Mouse (Mus musculus): ENCODE measurements around the gene Tmem30c. TPM values are rescaled to one million over a fixed set of nuclear protein-coding genes. Genes with fewer than 3 reads are reported as not detected.

Tmem30c gene
- polyA plus RNA-seq, 1 experiment from 2014 or later = not detected

DNA sequence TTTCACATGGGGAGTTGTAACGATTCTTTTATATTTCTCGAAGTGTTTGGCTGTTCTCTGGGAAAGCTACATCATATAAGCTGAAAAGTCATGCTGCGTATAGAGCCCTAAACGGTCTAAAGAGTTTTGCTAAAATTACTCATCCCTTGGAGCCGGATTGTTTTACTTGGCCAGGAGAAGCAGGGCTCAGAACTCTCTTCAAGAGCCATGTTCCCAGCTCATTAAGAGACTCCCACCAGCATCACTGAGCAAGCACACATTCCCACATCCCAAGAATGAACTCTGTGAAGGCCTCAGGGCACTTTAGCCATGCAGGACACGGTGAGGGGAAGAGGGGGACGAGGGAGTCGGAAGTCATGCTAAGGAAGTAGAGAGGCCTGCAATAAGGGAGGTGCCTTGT is 36.4 kb upstream of the Tmem30c start:
- no peak for TF ChIP-seq CTCF (IDR thresholded peaks at IDR 0.05; ENCODE audit: low read depth)
- no peaks in the 10 kb centered on the region for H3K4me1 ChIP-seq (replicated peaks; ENCODE audit: insufficient read depth, low read length)
- H3K4me2 ChIP-seq (ENCODE audit: low read length) = no peak overlapping the region
- no peaks in the 10 kb centered on the region for H3K27me3 ChIP-seq (ENCODE audit: insufficient read depth, low read length)
- no peak overlapping the region for H3K4me3 ChIP-seq (replicated peaks; ENCODE audit: low read depth, low read length)
- DNase-seq (ENCODE audit: low spot score) (peak; percentile 57), ATAC-seq (replicated peaks; ENCODE audit: low FRiP score, low read depth) (no peak; the same call in 1 of the 2 replicates)
- 37% methylated on average over 8 of the region's 8 CpGs for WGBS
- peak overlapping the region; percentile 50 for H3K27ac ChIP-seq
- no peaks in the 10 kb centered on the region for H3K36me3 ChIP-seq (ENCODE audit: insufficient read depth, low read length)
- no peak overlapping the region for H3K9ac ChIP-seq (ENCODE audit: low read depth, low read length)
- no peaks in the 10 kb centered on the region for H3K9me3 ChIP-seq (replicated peaks; ENCODE audit: low read length)

DNA sequence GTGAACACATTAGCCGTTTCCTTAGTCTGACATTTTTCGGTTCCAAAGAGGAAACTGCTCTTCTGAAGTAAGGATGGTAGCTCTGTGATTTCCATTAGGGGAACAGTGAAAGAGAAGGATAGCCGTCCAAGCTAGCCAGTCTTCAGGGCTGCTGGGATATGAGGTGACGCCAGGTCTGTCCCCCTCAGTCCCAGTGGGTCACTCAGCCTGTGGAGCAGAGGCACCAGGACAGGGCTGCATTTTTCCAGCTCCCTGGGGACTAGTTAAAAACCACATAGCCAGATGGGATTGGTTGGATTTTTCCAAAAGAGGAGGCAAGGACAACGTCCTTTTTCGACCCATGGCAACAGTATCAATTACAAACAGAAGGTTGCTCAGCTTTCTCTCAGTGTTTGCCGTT is 34.3 kb upstream of the Tmem30c start:
- ATAC-seq (replicated peaks; ENCODE audit: low FRiP score, low read depth) = no peak
- no peak overlapping the region for H3K4me2 ChIP-seq (ENCODE audit: low read length)
- H3K9me3 ChIP-seq (replicated peaks; ENCODE audit: low read length) = no peaks in the 10 kb centered on the region
- no peaks in the 10 kb centered on the region for H3K36me3 ChIP-seq (ENCODE audit: insufficient read depth, low read length)
- no peak for TF ChIP-seq CTCF (IDR thresholded peaks at IDR 0.05; ENCODE audit: low read depth)
- H3K4me1 ChIP-seq (replicated peaks; ENCODE audit: insufficient read depth, low read length) = no peaks in the 10 kb centered on the region
- H3K4me3 ChIP-seq (replicated peaks; ENCODE audit: low read depth, low read length) = no peak overlapping the region
- no peaks in the 10 kb centered on the region for H3K27me3 ChIP-seq (ENCODE audit: insufficient read depth, low read length)
- 56% methylated on average over 7 of the region's 7 CpGs for WGBS
- no peak overlapping the region for H3K9ac ChIP-seq (ENCODE audit: low read depth, low read length)
- DNase-seq (ENCODE audit: low spot score) = peak; percentile 29
- no peak overlapping the region for H3K27ac ChIP-seq

DNA sequence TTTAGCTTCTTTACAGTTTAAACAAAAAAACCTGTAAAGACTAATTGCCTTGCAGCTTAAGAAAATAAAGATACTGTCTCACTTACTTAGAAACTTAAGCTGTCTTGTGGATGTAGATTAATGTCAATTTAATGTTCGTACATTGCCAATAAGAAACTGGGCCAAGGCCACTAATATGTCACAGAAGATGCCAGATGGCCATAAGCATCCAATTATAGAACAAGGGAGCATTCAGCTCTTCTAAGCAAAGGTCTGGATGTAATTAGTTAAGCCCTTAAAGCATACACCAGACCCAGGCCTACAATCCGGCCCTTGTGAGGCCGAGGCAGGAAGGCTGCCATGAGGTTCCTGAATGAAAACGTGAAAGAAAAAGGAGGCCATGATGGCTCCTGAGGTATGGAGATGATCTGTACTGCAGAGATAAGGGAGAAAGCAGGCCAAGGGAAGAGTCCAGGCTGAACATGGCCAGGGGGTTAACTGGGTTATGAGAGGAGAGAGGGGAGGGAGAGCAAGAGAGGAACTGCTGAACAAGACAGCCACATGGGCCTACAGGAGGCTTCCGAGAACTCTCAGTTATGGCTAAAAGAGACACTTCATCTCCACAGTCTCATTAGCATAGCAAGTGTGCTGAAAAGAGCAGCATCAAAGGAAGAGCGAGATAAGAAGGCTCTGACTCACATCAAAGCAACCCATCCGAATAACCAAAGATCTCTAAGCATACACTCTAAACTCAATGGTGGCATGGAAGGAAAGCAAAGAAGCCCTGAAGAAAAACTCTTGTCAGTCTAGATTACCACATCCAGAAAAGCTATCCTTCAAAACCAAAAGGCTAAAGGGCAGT is 26.8 kb upstream of the Tmem30c start:
- H3K36me3 ChIP-seq (ENCODE audit: insufficient read depth, low read length) = no peaks in the 10 kb centered on the region
- no peak overlapping the region for H3K4me2 ChIP-seq (ENCODE audit: low read length)
- no peak for TF ChIP-seq CTCF (IDR thresholded peaks at IDR 0.05; ENCODE audit: low read depth)
- no peaks in the 10 kb centered on the region for H3K9me3 ChIP-seq (replicated peaks; ENCODE audit: low read length)
- DNase-seq (ENCODE audit: low spot score) (peak; percentile 86), ATAC-seq (replicated peaks; ENCODE audit: low FRiP score, low read depth) (no peak)
- WGBS = 63% methylated on average over 7 of the region's 7 CpGs
- no peaks in the 10 kb centered on the region for H3K4me1 ChIP-seq (replicated peaks; ENCODE audit: insufficient read depth, low read length)
- H3K27ac ChIP-seq = no peak overlapping the region
- H3K9ac ChIP-seq (ENCODE audit: low read depth, low read length) = no peak overlapping the region
- H3K27me3 ChIP-seq (ENCODE audit: insufficient read depth, low read length) = no peaks in the 10 kb centered on the region
- no peak overlapping the region for H3K4me3 ChIP-seq (replicated peaks; ENCODE audit: low read depth, low read length)

GRCm38 (mm10) chr16:57318637-57319125 is 26.0 kb upstream of the Tmem30c start:
- Histone ChIP-seq H3K9ac (ENCODE audit: low read depth, low read length) (no peak overlapping the region), H3K27me3 (ENCODE audit: insufficient read depth, low read length) (no peaks in the 10 kb centered on the region), H3K27ac (peak overlapping the region; percentile 58; the same call in 1 of the 2 replicates), H3K9me3 (replicated peaks; ENCODE audit: low read length) (no peaks in the 10 kb centered on the region), H3K36me3 (ENCODE audit: insufficient read depth, low read length) (no peaks in the 10 kb centered on the region), H3K4me3 (replicated peaks; ENCODE audit: low read depth, low read length) (no peak overlapping the region), H3K4me1 (replicated peaks; ENCODE audit: insufficient read depth, low read length) (no peaks in the 10 kb centered on the region), H3K4me2 (ENCODE audit: low read length) (no peak overlapping the region)
- no peak for ATAC-seq (replicated peaks; ENCODE audit: low FRiP score, low read depth)
- WGBS = 40% methylated on average over 8 of the region's 8 CpGs
- TF ChIP-seq CTCF (IDR thresholded peaks at IDR 0.05; ENCODE audit: low read depth) = no peak
- DNase-seq (ENCODE audit: low spot score) = peak; percentile 85

DNA sequence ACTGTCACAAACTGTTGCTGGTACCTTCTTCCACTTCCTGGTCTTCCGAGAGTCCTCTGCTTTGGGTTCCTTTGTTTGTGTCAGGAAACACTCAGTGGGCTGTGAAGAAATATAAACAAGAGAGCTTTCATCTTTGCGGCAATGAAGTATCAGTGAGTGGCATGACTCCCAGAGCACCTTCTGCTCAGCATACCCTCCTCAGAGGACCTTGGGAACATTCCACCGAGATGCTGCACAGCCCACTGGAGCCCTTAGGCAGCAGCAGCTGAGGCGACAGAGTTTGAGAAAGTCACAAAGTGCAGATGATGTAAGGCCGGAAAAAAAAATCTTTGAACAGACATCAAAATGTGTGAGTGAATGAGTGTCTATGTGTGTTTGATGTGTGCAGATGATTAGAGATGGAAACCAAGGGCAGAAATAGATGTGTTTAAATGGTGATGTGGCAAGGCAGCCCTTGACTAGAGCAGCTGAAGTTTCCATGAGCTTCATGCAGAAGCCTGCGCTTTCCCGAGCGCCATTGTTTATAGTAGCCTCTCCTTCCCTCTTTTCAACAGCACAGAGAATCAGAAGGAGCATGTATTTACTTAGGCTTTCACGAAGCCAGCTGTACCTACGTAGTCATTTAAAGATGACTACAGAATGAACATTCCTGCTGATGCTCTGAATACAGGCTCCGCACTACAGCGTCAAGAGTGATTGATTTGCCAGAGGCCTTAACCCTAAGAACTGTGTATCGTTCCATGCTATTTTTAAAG is 25.4 kb upstream of the Tmem30c start:
- DNase-seq (ENCODE audit: low spot score) (no peak), ATAC-seq (replicated peaks; ENCODE audit: low FRiP score, low read depth) (no peak)
- no peaks in the 10 kb centered on the region for H3K36me3 ChIP-seq (ENCODE audit: insufficient read depth, low read length)
- no peak overlapping the region for H3K9ac ChIP-seq (ENCODE audit: low read depth, low read length)
- 42% methylated on average over 13 of the region's 13 CpGs for WGBS
- no peak overlapping the region for H3K4me3 ChIP-seq (replicated peaks; ENCODE audit: low read depth, low read length)
- H3K27me3 ChIP-seq (ENCODE audit: insufficient read depth, low read length) = no peaks in the 10 kb centered on the region
- H3K9me3 ChIP-seq (replicated peaks; ENCODE audit: low read length) = no peaks in the 10 kb centered on the region
- no peaks in the 10 kb centered on the region for H3K4me1 ChIP-seq (replicated peaks; ENCODE audit: insufficient read depth, low read length)
- no peak for TF ChIP-seq CTCF (IDR thresholded peaks at IDR 0.05; ENCODE audit: low read depth)
- H3K27ac ChIP-seq = peak overlapping the region; percentile 58
- H3K4me2 ChIP-seq (ENCODE audit: low read length) = no peak overlapping the region

DNA sequence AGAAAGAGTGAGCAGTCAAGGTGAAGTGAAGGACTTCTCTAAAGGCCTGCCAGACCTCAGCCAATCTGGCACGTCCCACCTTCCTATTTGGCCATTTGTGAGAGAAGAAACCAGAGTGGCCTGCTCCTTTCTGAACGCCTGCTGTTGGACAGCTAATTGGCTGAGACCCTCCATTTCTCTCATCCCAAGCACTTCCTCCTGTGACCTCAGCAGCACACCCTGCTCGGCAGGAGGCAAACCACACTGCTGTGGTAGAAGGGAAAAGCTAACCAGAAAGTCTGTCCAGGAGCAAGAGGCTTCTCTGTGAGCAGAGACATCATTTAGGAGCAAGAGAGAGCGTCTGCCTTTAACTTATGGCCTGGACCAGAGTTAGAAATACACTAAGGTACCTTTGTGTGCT is 24.5 kb upstream of the Tmem30c start:
- Histone ChIP-seq H3K27me3 (ENCODE audit: insufficient read depth, low read length) (no peaks in the 10 kb centered on the region), H3K9ac (ENCODE audit: low read depth, low read length) (no peak overlapping the region), H3K9me3 (replicated peaks; ENCODE audit: low read length) (no peaks in the 10 kb centered on the region), H3K27ac (no peak overlapping the region), H3K4me3 (replicated peaks; ENCODE audit: low read depth, low read length) (no peak overlapping the region), H3K4me1 (replicated peaks; ENCODE audit: insufficient read depth, low read length) (no peaks in the 10 kb centered on the region), H3K4me2 (ENCODE audit: low read length) (no peak overlapping the region), H3K36me3 (ENCODE audit: insufficient read depth, low read length) (no peaks in the 10 kb centered on the region)
- no peak for DNase-seq (ENCODE audit: low spot score)
- TF ChIP-seq CTCF (IDR thresholded peaks at IDR 0.05; ENCODE audit: low read depth) = no peak
- ATAC-seq (replicated peaks; ENCODE audit: low FRiP score, low read depth) = no peak
- WGBS = 65% methylated on average over 4 of the region's 4 CpGs

All from kidney, postnatal 0 days (tissue).